Mouse (Mus musculus): ENCODE measurements around the gene Tnf. TPM values are rescaled to one million over a fixed set of nuclear protein-coding genes. Genes with fewer than 3 reads are reported as not detected.

Tnf gene
- polyA plus RNA-seq, 1 experiment from 2014 or later = not detected

DNA sequence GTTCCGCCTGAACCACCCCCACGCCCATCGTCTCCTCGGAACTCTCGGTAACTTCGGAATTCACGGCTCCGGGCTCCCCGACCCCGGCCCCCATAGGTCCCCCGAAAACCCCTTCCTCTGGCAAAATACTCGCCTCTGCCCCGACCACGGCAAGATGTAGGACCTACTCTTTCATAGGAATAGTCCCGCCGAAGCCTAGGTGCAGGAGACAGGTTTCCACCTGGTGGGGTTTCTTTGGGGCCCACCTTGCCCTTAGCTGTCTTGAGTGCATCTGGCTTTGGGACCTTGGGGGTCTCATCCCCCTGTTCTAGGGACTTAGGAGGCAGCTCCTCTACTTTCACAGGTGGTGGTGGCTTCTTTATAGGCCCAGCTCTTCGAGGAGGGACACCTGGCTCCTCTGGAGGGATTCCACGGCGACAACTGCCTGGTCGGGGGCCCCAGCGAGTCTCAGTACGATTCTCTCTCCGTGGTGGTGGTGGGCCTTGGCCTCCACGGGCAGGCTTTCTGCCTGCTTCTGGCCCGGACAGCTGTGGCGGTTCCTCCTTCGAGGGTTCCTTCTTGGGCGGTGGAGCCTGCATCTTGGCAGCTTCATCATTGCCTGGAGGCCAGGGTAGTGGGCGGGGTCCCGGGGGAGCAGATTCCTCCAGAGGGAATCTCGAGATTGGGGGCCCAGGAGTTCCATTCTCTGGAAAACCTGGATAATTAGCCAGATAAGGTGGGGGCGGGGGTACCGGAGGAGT lies 45.2 kb downstream of the Tnf start:
- Histone ChIP-seq H3K27ac (replicated peaks in 1 of 2; ENCODE audit: control insufficient read depth in 1 of 2, insufficient read depth in 1 of 2, low read depth in 2 of 2, low read length in 2 of 2) (no peak overlapping the region), H3K4me3 (ENCODE audit: control insufficient read depth in 1 of 2, insufficient read depth in 1 of 2, low read depth in 1 of 2, low read length in 2 of 2) (no peak overlapping the region), H3K27me3 (ENCODE audit: control insufficient read depth, insufficient read depth, low read length) (no peaks in the 10 kb centered on the region), H3K36me3 (ENCODE audit: control insufficient read depth, insufficient read depth, low read length) (peaks cover 100% of the 10 kb centered on the region), H3K4me2 (ENCODE audit: low read length) (no peak overlapping the region), H3K4me1 (ENCODE audit: control insufficient read depth in 2 of 2, insufficient read depth in 2 of 2, low read length in 2 of 2) (peaks cover 0 to 3% of the 10 kb centered on the region in 2 experiments; a peak in 1 of 4 replicates), H3K9me3 (ENCODE audit: control insufficient read depth, low read length) (no peaks in the 10 kb centered on the region), H3K9ac (ENCODE audit: low read length) (no peak overlapping the region)
- ATAC-seq (ENCODE audit: insufficient number of reproducible peaks, insufficient read depth, low FRiP score, low read depth) = no peak
- WGBS = 87% methylated on average over 33 of the region's 33 CpGs

DNA sequence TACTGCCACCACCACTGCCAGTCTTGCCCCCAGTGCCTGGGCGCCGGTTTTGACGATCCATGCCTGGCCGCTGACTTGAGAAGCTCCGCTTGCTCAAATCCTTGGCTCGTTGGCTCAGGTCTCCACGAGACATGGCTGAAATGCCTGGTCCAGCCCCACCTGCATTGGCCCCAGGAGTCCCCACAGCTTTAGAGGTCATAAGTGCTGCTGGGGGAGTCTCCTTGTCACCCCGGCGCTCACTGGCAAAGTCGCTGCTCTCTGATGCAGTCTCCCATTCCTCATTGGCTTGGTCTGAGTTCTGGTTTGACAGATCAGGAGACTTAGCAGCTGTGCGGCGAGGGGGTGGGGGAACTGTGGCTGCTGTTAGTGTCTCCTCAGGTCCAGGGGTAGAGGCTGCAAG lies 46.4 kb downstream of the Tnf start:
- H3K27me3 ChIP-seq (ENCODE audit: control insufficient read depth, insufficient read depth, low read length) = no peaks in the 10 kb centered on the region
- 87% methylated on average over 12 of the region's 12 CpGs for WGBS
- ATAC-seq (ENCODE audit: insufficient number of reproducible peaks, insufficient read depth, low FRiP score, low read depth) = no peak
- no peak overlapping the region for H3K27ac ChIP-seq (replicated peaks in 1 of 2; ENCODE audit: control insufficient read depth in 1 of 2, insufficient read depth in 1 of 2, low read depth in 2 of 2, low read length in 2 of 2)
- no peak overlapping the region for H3K9ac ChIP-seq (ENCODE audit: low read length)
- H3K4me3 ChIP-seq (ENCODE audit: control insufficient read depth in 1 of 2, insufficient read depth in 1 of 2, low read depth in 1 of 2, low read length in 2 of 2) = no peak overlapping the region
- no peaks in the 10 kb centered on the region for H3K4me1 ChIP-seq (ENCODE audit: control insufficient read depth in 2 of 2, insufficient read depth in 2 of 2, low read length in 2 of 2)
- H3K36me3 ChIP-seq (ENCODE audit: control insufficient read depth, insufficient read depth, low read length) = peaks cover 99% of the 10 kb centered on the region
- no peak overlapping the region for H3K4me2 ChIP-seq (ENCODE audit: low read length)
- H3K9me3 ChIP-seq (ENCODE audit: control insufficient read depth, low read length) = no peaks in the 10 kb centered on the region

DNA sequence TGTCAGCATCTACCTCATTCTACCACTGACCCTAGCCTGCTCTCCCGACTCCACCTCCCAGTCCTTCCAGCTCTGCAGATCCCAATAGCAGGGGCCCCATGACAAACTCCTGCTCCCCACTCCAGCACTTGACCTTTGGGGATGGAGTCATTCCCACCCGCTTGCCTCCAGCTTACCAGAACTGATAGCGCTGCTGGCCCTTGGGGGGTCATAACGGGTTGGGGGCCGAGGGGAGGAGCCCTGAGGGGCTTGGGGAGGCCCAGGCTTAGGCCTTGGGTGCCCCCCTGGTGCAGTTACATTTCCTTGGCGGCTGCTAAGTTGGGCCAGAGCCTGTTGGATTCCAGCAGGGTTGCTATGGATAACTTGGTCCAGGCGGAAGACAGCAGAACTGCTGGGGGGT lies 47.2 kb downstream of the Tnf start:
- no peak overlapping the region for H3K9ac ChIP-seq (ENCODE audit: low read length)
- peaks cover 99% of the 10 kb centered on the region for H3K36me3 ChIP-seq (ENCODE audit: control insufficient read depth, insufficient read depth, low read length)
- no peaks in the 10 kb centered on the region for H3K4me1 ChIP-seq (ENCODE audit: control insufficient read depth in 2 of 2, insufficient read depth in 2 of 2, low read length in 2 of 2)
- WGBS = 83% methylated on average over 7 of the region's 7 CpGs
- no peaks in the 10 kb centered on the region for H3K27me3 ChIP-seq (ENCODE audit: control insufficient read depth, insufficient read depth, low read length)
- ATAC-seq (ENCODE audit: insufficient number of reproducible peaks, insufficient read depth, low FRiP score, low read depth) = no peak
- no peak overlapping the region for H3K4me2 ChIP-seq (ENCODE audit: low read length)
- no peak overlapping the region for H3K27ac ChIP-seq (replicated peaks in 1 of 2; ENCODE audit: control insufficient read depth in 1 of 2, insufficient read depth in 1 of 2, low read depth in 2 of 2, low read length in 2 of 2)
- no peak overlapping the region for H3K4me3 ChIP-seq (ENCODE audit: control insufficient read depth in 1 of 2, insufficient read depth in 1 of 2, low read depth in 1 of 2, low read length in 2 of 2)
- H3K9me3 ChIP-seq (ENCODE audit: control insufficient read depth, low read length) = no peaks in the 10 kb centered on the region

DNA sequence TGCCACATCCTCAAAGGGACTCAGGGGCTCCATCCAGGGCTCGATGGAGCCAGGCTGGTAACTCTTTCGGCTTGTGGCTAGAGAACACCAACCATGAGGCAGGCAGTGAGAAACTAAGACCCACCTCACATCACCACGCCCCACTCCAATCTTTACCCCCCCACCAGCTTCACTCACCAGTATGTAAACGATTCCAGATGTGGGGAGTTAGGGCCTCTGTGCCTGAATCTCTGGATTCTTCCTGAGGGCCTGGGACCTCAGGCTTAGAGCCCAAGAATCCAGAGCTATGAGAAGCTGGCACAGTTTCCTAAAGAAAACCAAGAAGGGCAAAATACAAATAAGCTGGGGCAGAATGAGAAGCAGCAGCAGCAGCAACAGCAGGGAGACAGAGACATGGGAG lies 47.9 kb downstream of the Tnf start:
- no peaks in the 10 kb centered on the region for H3K27me3 ChIP-seq (ENCODE audit: control insufficient read depth, insufficient read depth, low read length)
- ATAC-seq (ENCODE audit: insufficient number of reproducible peaks, insufficient read depth, low FRiP score, low read depth) = no peak
- peaks cover 99% of the 10 kb centered on the region for H3K36me3 ChIP-seq (ENCODE audit: control insufficient read depth, insufficient read depth, low read length)
- H3K4me3 ChIP-seq (ENCODE audit: control insufficient read depth in 1 of 2, insufficient read depth in 1 of 2, low read depth in 1 of 2, low read length in 2 of 2) = no peak overlapping the region
- WGBS = 83% methylated on average over 4 of the region's 4 CpGs
- H3K4me1 ChIP-seq (ENCODE audit: control insufficient read depth in 2 of 2, insufficient read depth in 2 of 2, low read length in 2 of 2) = no peaks in the 10 kb centered on the region
- no peak overlapping the region for H3K9ac ChIP-seq (ENCODE audit: low read length)
- H3K4me2 ChIP-seq (ENCODE audit: low read length) = no peak overlapping the region
- H3K9me3 ChIP-seq (ENCODE audit: control insufficient read depth, low read length) = no peaks in the 10 kb centered on the region
- H3K27ac ChIP-seq (replicated peaks in 1 of 2; ENCODE audit: control insufficient read depth in 1 of 2, insufficient read depth in 1 of 2, low read depth in 2 of 2, low read length in 2 of 2) = no peak overlapping the region

DNA sequence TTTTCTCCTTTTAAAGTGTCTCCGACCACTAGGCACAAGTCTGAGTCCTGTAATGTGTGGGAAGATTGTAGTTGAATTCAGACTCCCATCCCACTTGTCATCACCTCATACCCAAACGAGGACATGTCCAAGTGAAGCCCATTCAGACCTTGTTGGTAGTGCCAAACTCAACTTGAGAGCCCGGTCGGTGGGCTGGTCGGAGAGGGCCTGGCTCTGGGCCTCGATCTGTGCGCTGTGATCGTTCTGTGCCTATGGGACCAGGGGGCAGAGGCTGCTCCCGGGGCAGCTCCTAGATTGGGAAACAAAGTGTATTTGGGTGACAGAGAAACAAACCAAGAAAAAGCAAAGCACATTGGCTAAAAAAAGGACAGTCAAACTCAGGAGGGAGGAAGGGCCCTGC lies 48.7 kb downstream of the Tnf start:
- Histone ChIP-seq H3K36me3 (ENCODE audit: control insufficient read depth, insufficient read depth, low read length) (peaks cover 99% of the 10 kb centered on the region), H3K9me3 (ENCODE audit: control insufficient read depth, low read length) (no peaks in the 10 kb centered on the region), H3K27me3 (ENCODE audit: control insufficient read depth, insufficient read depth, low read length) (no peaks in the 10 kb centered on the region), H3K4me1 (ENCODE audit: control insufficient read depth in 2 of 2, insufficient read depth in 2 of 2, low read length in 2 of 2) (no peaks in the 10 kb centered on the region), H3K27ac (replicated peaks in 1 of 2; ENCODE audit: control insufficient read depth in 1 of 2, insufficient read depth in 1 of 2, low read depth in 2 of 2, low read length in 2 of 2) (no peak overlapping the region), H3K9ac (ENCODE audit: low read length) (no peak overlapping the region), H3K4me2 (ENCODE audit: low read length) (no peak overlapping the region), H3K4me3 (ENCODE audit: control insufficient read depth in 1 of 2, insufficient read depth in 1 of 2, low read depth in 1 of 2, low read length in 2 of 2) (no peak overlapping the region)
- no peak for ATAC-seq (ENCODE audit: insufficient number of reproducible peaks, insufficient read depth, low FRiP score, low read depth)
- 63% methylated on average over 9 of the region's 9 CpGs for WGBS

DNA sequence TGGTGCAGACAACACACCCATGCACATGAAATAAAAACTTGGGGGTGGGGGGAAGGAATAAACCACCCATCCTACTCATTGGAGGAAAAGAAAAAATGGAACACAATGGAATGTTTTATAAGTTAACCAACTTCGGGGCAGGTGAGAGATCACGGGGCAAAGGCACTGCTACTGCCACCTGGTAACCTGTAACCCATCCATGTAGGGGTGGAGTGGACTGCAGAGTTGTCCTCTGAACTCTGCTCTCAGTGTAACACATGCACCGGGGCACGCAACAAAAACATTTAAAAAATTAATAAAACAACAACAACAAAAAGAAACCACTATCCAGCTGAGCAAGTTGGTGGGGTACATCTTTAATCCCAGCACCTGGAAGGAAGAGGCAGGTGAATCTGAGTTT lies 49.7 kb downstream of the Tnf start:
- peaks cover 99% of the 10 kb centered on the region for H3K36me3 ChIP-seq (ENCODE audit: control insufficient read depth, insufficient read depth, low read length)
- ATAC-seq (ENCODE audit: insufficient number of reproducible peaks, insufficient read depth, low FRiP score, low read depth) = no peak
- H3K27ac ChIP-seq (replicated peaks in 1 of 2; ENCODE audit: control insufficient read depth in 1 of 2, insufficient read depth in 1 of 2, low read depth in 2 of 2, low read length in 2 of 2) = no peak overlapping the region
- H3K4me3 ChIP-seq (ENCODE audit: control insufficient read depth in 1 of 2, insufficient read depth in 1 of 2, low read depth in 1 of 2, low read length in 2 of 2) = no peak overlapping the region
- H3K4me2 ChIP-seq (ENCODE audit: low read length) = no peak overlapping the region
- no peaks in the 10 kb centered on the region for H3K9me3 ChIP-seq (ENCODE audit: control insufficient read depth, low read length)
- H3K27me3 ChIP-seq (ENCODE audit: control insufficient read depth, insufficient read depth, low read length) = no peaks in the 10 kb centered on the region
- H3K9ac ChIP-seq (ENCODE audit: low read length) = no peak overlapping the region
- WGBS = 98% methylated on average over 4 of the region's 4 CpGs
- H3K4me1 ChIP-seq (ENCODE audit: control insufficient read depth in 2 of 2, insufficient read depth in 2 of 2, low read length in 2 of 2) = no peaks in the 10 kb centered on the region

Small RNA genes within 50 kb of the gene (microRNA-seq; reads per million reads assigned to microRNA genes)
- gene Mir6973a (not detected), gene Mir6974 (not detected), gene Mir6975 (2.2 reads per million), gene Mir8094 (not detected)

Other genes with a start within 250 kb of the Tnf start
- 0.09 and 0.19 TPM in 2 replicates for gene Hspa1b, start 242.8 kb downstream of the Tnf start, polyA plus RNA-seq (2014; fragmentation: Nextera tagmentation; extraction: Ambion mirVana)
- gene Gm20481, start 232.1 kb downstream of the Tnf start, polyA plus RNA-seq (2014; fragmentation: Nextera tagmentation; extraction: Ambion mirVana) = 0.55 TPM in 1 of 2 replicates, not detected in the other
- 2.3 and 2.9 TPM in 2 replicates for gene Hspa1a, start 229.9 kb downstream of the Tnf start, polyA plus RNA-seq (2014; fragmentation: Nextera tagmentation; extraction: Ambion mirVana)
- gene Hspa1l, start 229.3 kb downstream of the Tnf start, polyA plus RNA-seq (2014; fragmentation: Nextera tagmentation; extraction: Ambion mirVana) = 2.2 and 2.7 TPM in 2 replicates
- 132 and 136 TPM in 2 replicates for gene Lsm2, start 220.1 kb downstream of the Tnf start, polyA plus RNA-seq (2014; fragmentation: Nextera tagmentation; extraction: Ambion mirVana)
- gene Vars, start 201.0 kb downstream of the Tnf start, polyA plus RNA-seq (2014; fragmentation: Nextera tagmentation; extraction: Ambion mirVana) = 41.7 and 42.9 TPM in 2 replicates
- gene Vwa7, start 185.4 kb downstream of the Tnf start, polyA plus RNA-seq (2014; fragmentation: Nextera tagmentation; extraction: Ambion mirVana) = 0.28 and 0.42 TPM in 2 replicates
- gene Sapcd1, start 174.0 kb downstream of the Tnf start, polyA plus RNA-seq (2014; fragmentation: Nextera tagmentation; extraction: Ambion mirVana) = 1.5 and 2.2 TPM in 2 replicates
- gene Msh5, start 155.3 kb downstream of the Tnf start, polyA plus RNA-seq (2014; fragmentation: Nextera tagmentation; extraction: Ambion mirVana) = 2.6 and 3.5 TPM in 2 replicates
- gene Clic1, start 152.0 kb downstream of the Tnf start, polyA plus RNA-seq (2014; fragmentation: Nextera tagmentation; extraction: Ambion mirVana) = 108 TPM in 2 replicates
- gene Ddah2, start 143.0 kb downstream of the Tnf start, polyA plus RNA-seq (2014; fragmentation: Nextera tagmentation; extraction: Ambion mirVana) = 186 and 222 TPM in 2 replicates
- not detected in 2 replicates for gene Ly6g6c, start 136.6 kb downstream of the Tnf start, polyA plus RNA-seq (2014; fragmentation: Nextera tagmentation; extraction: Ambion mirVana)
- 0.54 and 0.73 TPM in 2 replicates for gene Mpig6b, start 135.8 kb downstream of the Tnf start, polyA plus RNA-seq (2014; fragmentation: Nextera tagmentation; extraction: Ambion mirVana)
- gene Ly6g6e, start 125.1 kb downstream of the Tnf start, polyA plus RNA-seq (2014; fragmentation: Nextera tagmentation; extraction: Ambion mirVana) = 0.32 TPM in 1 of 2 replicates, not detected in the other
- gene Ly6g6d, start 123.9 kb downstream of the Tnf start, polyA plus RNA-seq (2014; fragmentation: Nextera tagmentation; extraction: Ambion mirVana) = 1.9 and 2.6 TPM in 2 replicates
- not detected in 2 replicates for gene Ly6g6f, start 116.4 kb downstream of the Tnf start, polyA plus RNA-seq (2014; fragmentation: Nextera tagmentation; extraction: Ambion mirVana)
- 61.9 and 64.5 TPM in 2 replicates for gene Abhd16a, start 112.7 kb downstream of the Tnf start, polyA plus RNA-seq (2014; fragmentation: Nextera tagmentation; extraction: Ambion mirVana)
- 0.59 TPM in 1 of 2 replicates, not detected in the other for gene Ly6g5c, start 93.7 kb downstream of the Tnf start, polyA plus RNA-seq (2014; fragmentation: Nextera tagmentation; extraction: Ambion mirVana)
- gene Ly6g5b, start 86.6 kb downstream of the Tnf start, polyA plus RNA-seq (2014; fragmentation: Nextera tagmentation; extraction: Ambion mirVana) = 0.28 TPM in 1 of 2 replicates, not detected in the other
- gene Gpank1, start 80.6 kb downstream of the Tnf start, polyA plus RNA-seq (2014; fragmentation: Nextera tagmentation; extraction: Ambion mirVana) = 10.0 and 11.4 TPM in 2 replicates
- gene Csnk2b, start 80.0 kb downstream of the Tnf start, polyA plus RNA-seq (2014; fragmentation: Nextera tagmentation; extraction: Ambion mirVana) = 219 and 234 TPM in 2 replicates
- 8.7 and 10.1 TPM in 2 replicates for gene D17H6S53E, start 75.6 kb downstream of the Tnf start, polyA plus RNA-seq (2014; fragmentation: Nextera tagmentation; extraction: Ambion mirVana)
- 0.34 TPM in 1 of 2 replicates, not detected in the other for gene Apom, start 70.0 kb downstream of the Tnf start, polyA plus RNA-seq (2014; fragmentation: Nextera tagmentation; extraction: Ambion mirVana)
- 63.3 and 68.6 TPM in 2 replicates for gene Bag6, start 66.8 kb downstream of the Tnf start, polyA plus RNA-seq (2014; fragmentation: Nextera tagmentation; extraction: Ambion mirVana)
- gene Prrc2a, start 37.1 kb downstream of the Tnf start, polyA plus RNA-seq (2014; fragmentation: Nextera tagmentation; extraction: Ambion mirVana) = 81.9 and 138 TPM in 2 replicates
- 7.4 and 9.4 TPM in 2 replicates for gene Aif1, start 25.9 kb downstream of the Tnf start, polyA plus RNA-seq (2014; fragmentation: Nextera tagmentation; extraction: Ambion mirVana)
- gene Lst1, start 13.6 kb downstream of the Tnf start, polyA plus RNA-seq (2014; fragmentation: Nextera tagmentation; extraction: Ambion mirVana) = 9.5 and 11.2 TPM in 2 replicates
- 0.40 and 0.61 TPM in 2 replicates for gene Ltb, start 7.6 kb downstream of the Tnf start, polyA plus RNA-seq (2014; fragmentation: Nextera tagmentation; extraction: Ambion mirVana)
- gene Lta, start 3.3 kb upstream of the Tnf start, polyA plus RNA-seq (2014; fragmentation: Nextera tagmentation; extraction: Ambion mirVana) = not detected in 2 replicates
- gene Gm16181, start 18.8 kb upstream of the Tnf start, polyA plus RNA-seq (2014; fragmentation: Nextera tagmentation; extraction: Ambion mirVana) = 0.69 TPM in 1 of 2 replicates, not detected in the other
- 10.7 and 14.3 TPM in 2 replicates for gene Atp6v1g2, start 31.7 kb upstream of the Tnf start, polyA plus RNA-seq (2014; fragmentation: Nextera tagmentation; extraction: Ambion mirVana)
- gene Nfkbil1, start 33.8 kb upstream of the Tnf start, polyA plus RNA-seq (2014; fragmentation: Nextera tagmentation; extraction: Ambion mirVana) = 3.1 and 4.2 TPM in 2 replicates
- 237 and 246 TPM in 2 replicates for gene Ddx39b, start 39.7 kb upstream of the Tnf start, polyA plus RNA-seq (2014; fragmentation: Nextera tagmentation; extraction: Ambion mirVana)
- 52.4 and 59.8 TPM in 2 replicates for gene H2-D1, start 60.7 kb upstream of the Tnf start, polyA plus RNA-seq (2014; fragmentation: Nextera tagmentation; extraction: Ambion mirVana)
- 0.08 TPM in 1 of 2 replicates, not detected in the other for gene H2-Q1, start 118.4 kb upstream of the Tnf start, polyA plus RNA-seq (2014; fragmentation: Nextera tagmentation; extraction: Ambion mirVana)
- 1.4 and 1.6 TPM in 2 replicates for gene H2-Q2, start 140.2 kb upstream of the Tnf start, polyA plus RNA-seq (2014; fragmentation: Nextera tagmentation; extraction: Ambion mirVana)
- 1.7 and 2.1 TPM in 2 replicates for gene H2-Q4, start 177.6 kb upstream of the Tnf start, polyA plus RNA-seq (2014; fragmentation: Nextera tagmentation; extraction: Ambion mirVana)
- 0.09 and 0.22 TPM in 2 replicates for gene H2-Q6, start 222.8 kb upstream of the Tnf start, polyA plus RNA-seq (2014; fragmentation: Nextera tagmentation; extraction: Ambion mirVana)
- gene H2-Q7, start 237.1 kb upstream of the Tnf start, polyA plus RNA-seq (2014; fragmentation: Nextera tagmentation; extraction: Ambion mirVana) = 0.47 and 0.89 TPM in 2 replicates

Measured in heart, embryonic 14.5 days (tissue).